Mouse (Mus musculus): Measurements from ENCODE around the gene Rpl13a. TPM values are rescaled to one million over a fixed set of nuclear protein-coding genes. Genes with fewer than 3 reads are reported as not detected.

Rpl13a gene
- polyA plus RNA-seq, 1 experiment = 3,729 TPM

- Histone ChIP-seq H3K27ac (ENCODE audit: insufficient read depth, low read length) (no peak overlapping the region), H3K9me3 (replicated peaks; ENCODE audit: control insufficient read depth, insufficient read depth, low read length, poor library complexity, severe bottlenecking) (no peaks in the 10 kb centered on the region), H3K27me3 (ENCODE audit: control insufficient read depth, insufficient read depth, low read length, poor library complexity, severe bottlenecking) (no peaks in the 10 kb centered on the region), H3K4me3 (ENCODE audit: low read depth, low read length) (peak overlapping the region; percentile 57), H3K9ac (ENCODE audit: low read depth, poor library complexity, severe bottlenecking) (peak overlapping the region; percentile 25; the same call in 1 of the 2 replicates), H3K36me3 (ENCODE audit: control insufficient read depth, insufficient read depth, low read length, poor library complexity, severe bottlenecking) (no peaks in the 10 kb centered on the region), H3K4me1 (ENCODE audit: control insufficient read depth, insufficient read depth, low read length) (no peaks in the 10 kb centered on the region)
- no peak for TF ChIP-seq CTCF (IDR thresholded peaks at IDR 0.05; ENCODE audit: low read depth, low read length)
- no peak for TF ChIP-seq POLR2A (IDR thresholded peaks at IDR 0.05; ENCODE audit: insufficient read depth, low read length)
- TF ChIP-seq EP300 (IDR thresholded peaks at IDR 0.05; ENCODE audit: insufficient read depth, low read depth, low read length) = no peak
These were observed 52.1 kb downstream of the Rpl13a start for GRCm38 (mm10) chr7:45076501-45076900.

Other genes starting within 250 kb of the Rpl13a start
- gene Med25, start 236.0 kb downstream of the Rpl13a start, polyA plus RNA-seq (2011; ENCODE audit: insufficient read depth, insufficient read length, low read depth, missing spikeins) = 54.0 and 65.6 TPM in 2 replicates
- 15.5 and 17.5 TPM in 2 replicates for gene Fuz, start 232.7 kb downstream of the Rpl13a start, polyA plus RNA-seq (2011; ENCODE audit: insufficient read depth, insufficient read length, low read depth, missing spikeins)
- gene Ap2a1, start 199.3 kb downstream of the Rpl13a start, polyA plus RNA-seq (2011; ENCODE audit: insufficient read depth, insufficient read length, low read depth, missing spikeins) = 88.5 and 107 TPM in 2 replicates
- gene Tsks, start 185.6 kb downstream of the Rpl13a start, polyA plus RNA-seq (2011; ENCODE audit: insufficient read depth, insufficient read length, low read depth, missing spikeins) = not detected in 2 replicates
- 73.3 and 84.5 TPM in 2 replicates for gene Cpt1c, start 153.9 kb downstream of the Rpl13a start, polyA plus RNA-seq (2011; ENCODE audit: insufficient read depth, insufficient read length, low read depth, missing spikeins)
- gene Prmt1, start 142.2 kb downstream of the Rpl13a start, polyA plus RNA-seq (2011; ENCODE audit: insufficient read depth, insufficient read length, low read depth, missing spikeins) = 461 and 485 TPM in 2 replicates
- 56.1 and 57.5 TPM in 2 replicates for gene Irf3, start 131.1 kb downstream of the Rpl13a start, polyA plus RNA-seq (2011; ENCODE audit: insufficient read depth, insufficient read length, low read depth, missing spikeins)
- gene Bcl2l12, start 130.0 kb downstream of the Rpl13a start, polyA plus RNA-seq (2011; ENCODE audit: insufficient read depth, insufficient read length, low read depth, missing spikeins) = 41.9 and 46.8 TPM in 2 replicates
- gene Scaf1, start 112.4 kb downstream of the Rpl13a start, polyA plus RNA-seq (2011; ENCODE audit: insufficient read depth, insufficient read length, low read depth, missing spikeins) = 64.2 and 73.2 TPM in 2 replicates
- gene Rras, start 110.8 kb downstream of the Rpl13a start, polyA plus RNA-seq (2011; ENCODE audit: insufficient read depth, insufficient read length, low read depth, missing spikeins) = 72.4 and 80.4 TPM in 2 replicates
- gene Prr12, start 75.9 kb downstream of the Rpl13a start, polyA plus RNA-seq (2011; ENCODE audit: insufficient read depth, insufficient read length, low read depth, missing spikeins) = 35.0 and 35.5 TPM in 2 replicates
- 58.1 and 62.4 TPM in 2 replicates for gene Nosip, start 66.3 kb downstream of the Rpl13a start, polyA plus RNA-seq (2011; ENCODE audit: insufficient read depth, insufficient read length, low read depth, missing spikeins)
- 7.7 and 12.0 TPM in 2 replicates for gene Prrg2, start 66.1 kb downstream of the Rpl13a start, polyA plus RNA-seq (2011; ENCODE audit: insufficient read depth, insufficient read length, low read depth, missing spikeins)
- gene Rcn3, start 36.5 kb downstream of the Rpl13a start, polyA plus RNA-seq (2011; ENCODE audit: insufficient read depth, insufficient read length, low read depth, missing spikeins) = 66.7 and 88.2 TPM in 2 replicates
- gene Fcgrt, start 24.9 kb downstream of the Rpl13a start, polyA plus RNA-seq (2011; ENCODE audit: insufficient read depth, insufficient read length, low read depth, missing spikeins) = 2.0 and 2.5 TPM in 2 replicates
- 2,753 and 2,969 TPM in 2 replicates for gene Rps11, start 4.3 kb downstream of the Rpl13a start, polyA plus RNA-seq (2011; ENCODE audit: insufficient read depth, insufficient read length, low read depth, missing spikeins)
- gene Gm45713, start 7.5 kb upstream of the Rpl13a start, polyA plus RNA-seq (2011; ENCODE audit: insufficient read depth, insufficient read length, low read depth, missing spikeins) = not detected in 2 replicates
- gene Flt3l, start 7.7 kb upstream of the Rpl13a start, polyA plus RNA-seq (2011; ENCODE audit: insufficient read depth, insufficient read length, low read depth, missing spikeins) = 3.0 and 3.7 TPM in 2 replicates
- gene Pih1d1, start 25.5 kb upstream of the Rpl13a start, polyA plus RNA-seq (2011; ENCODE audit: insufficient read depth, insufficient read length, low read depth, missing spikeins) = 38.5 and 43.6 TPM in 2 replicates
- 36.9 and 44.2 TPM in 2 replicates for gene Aldh16a1, start 25.8 kb upstream of the Rpl13a start, polyA plus RNA-seq (2011; ENCODE audit: insufficient read depth, insufficient read length, low read depth, missing spikeins)
- gene Slc17a7, start 35.2 kb upstream of the Rpl13a start, polyA plus RNA-seq (2011; ENCODE audit: insufficient read depth, insufficient read length, low read depth, missing spikeins) = 0.94 and 1.6 TPM in 2 replicates
- 0.68 and 1.2 TPM in 2 replicates for gene Gfy, start 50.8 kb upstream of the Rpl13a start, polyA plus RNA-seq (2011; ENCODE audit: insufficient read depth, insufficient read length, low read depth, missing spikeins)
- gene Pth2, start 52.2 kb upstream of the Rpl13a start, polyA plus RNA-seq (2011; ENCODE audit: insufficient read depth, insufficient read length, low read depth, missing spikeins) = not detected in 2 replicates
- 2.2 and 2.6 TPM in 2 replicates for gene Ccdc155, start 76.1 kb upstream of the Rpl13a start, polyA plus RNA-seq (2011; ENCODE audit: insufficient read depth, insufficient read length, low read depth, missing spikeins)
- gene Dkkl1, start 83.4 kb upstream of the Rpl13a start, polyA plus RNA-seq (2011; ENCODE audit: insufficient read depth, insufficient read length, low read depth, missing spikeins) = 4.2 and 8.6 TPM in 2 replicates
- 147 and 152 TPM in 2 replicates for gene Tead2, start 87.0 kb upstream of the Rpl13a start, polyA plus RNA-seq (2011; ENCODE audit: insufficient read depth, insufficient read length, low read depth, missing spikeins)
- 2.2 and 3.4 TPM in 2 replicates for gene Cd37, start 110.4 kb upstream of the Rpl13a start, polyA plus RNA-seq (2011; ENCODE audit: insufficient read depth, insufficient read length, low read depth, missing spikeins)
- gene Slc6a16, start 112.3 kb upstream of the Rpl13a start, polyA plus RNA-seq (2011; ENCODE audit: insufficient read depth, insufficient read length, low read depth, missing spikeins) = 0.55 and 0.63 TPM in 2 replicates
- gene Slc6a21, start 148.8 kb upstream of the Rpl13a start, polyA plus RNA-seq (2011; ENCODE audit: insufficient read depth, insufficient read length, low read depth, missing spikeins) = not detected in 2 replicates
- gene Trpm4, start 205.0 kb upstream of the Rpl13a start, polyA plus RNA-seq (2011; ENCODE audit: insufficient read depth, insufficient read length, low read depth, missing spikeins) = 18.9 and 19.8 TPM in 2 replicates
- gene Hrc, start 206.5 kb upstream of the Rpl13a start, polyA plus RNA-seq (2011; ENCODE audit: insufficient read depth, insufficient read length, low read depth, missing spikeins) = 5.2 and 6.9 TPM in 2 replicates
- 7.2 and 9.3 TPM in 2 replicates for gene Ppfia3, start 238.3 kb upstream of the Rpl13a start, polyA plus RNA-seq (2011; ENCODE audit: insufficient read depth, insufficient read length, low read depth, missing spikeins)
- gene Lin7b, start 241.8 kb upstream of the Rpl13a start, polyA plus RNA-seq (2011; ENCODE audit: insufficient read depth, insufficient read length, low read depth, missing spikeins) = 0.88 TPM in 1 of 2 replicates, not detected in the other